In genomic region chr3:117403740-117404139, GRCm38 (mm10) we compare ENCODE assay signal across 25 mouse cellular contexts. TPM values are rescaled to one million over a fixed set of nuclear protein-coding genes. Genes with fewer than 3 reads are reported as not detected.
DNase-seq lines count a peak whose midpoint lies in the region; ATAC-seq and TF ChIP-seq lines count a peak whose summit lies in the region.
"Had no signal": no experiment of that assay in that cellular context is flagged by ENCODE, and none has a peak within 500 bp of the region (broad histone marks: within the 10 kb centered on the region; RNA-seq: fewer than 3 reads in every experiment).

No protein-coding gene starts in this region.

- no peak for ATAC-seq in cerebellum, adult (ENCODE audit: insufficient number of reproducible peaks, low FRiP score, low TSS enrichment)
- ATAC-seq: intestine, embryonic 16.5 days; lung, postnatal 0 days; Patski had no signal

- no peak for TF ChIP-seq POLR2A in brain, embryonic 14.5 days (IDR thresholded peaks at IDR 0.05; ENCODE audit: borderline replicate concordance, extremely low read depth, insufficient read depth, insufficient read length, poor library complexity, severe bottlenecking)

- peak; percentile 46 to 64 for DNase-seq in cerebellum, postnatal 14 days
- peak; percentile 21 for DNase-seq in layer of hippocampus, adult 11-12 months (ENCODE audit: low spot score)
- DNase-seq in layer of hippocampus, adult 9-10 months (ENCODE audit: low spot score) = no peak
- peak; percentile 78 for DNase-seq in brain, embryonic 14.5 days (ENCODE audit: low read depth)
- DNase-seq in layer of hippocampus, adult 9-11 months = peak; percentile 43
- no peak for DNase-seq in gastrocnemius, adult 8-10 months (ENCODE audit: low spot score in 2 of 2)
- DNase-seq in kidney, postnatal 14 days = no peak
- DNase-seq: adrenal gland, postnatal 25 days; cerebellum, adult 9-10 months; gastrocnemius, postnatal 25 days; heart, adult 11 months; kidney, adult 8-10 months; liver, embryonic 13.5 days; lung, adult 18-20 months; lung, postnatal 4 days; right cerebral cortex, postnatal 14 days; thymus, postnatal 25 days had no signal

- no peak for TF ChIP-seq CTCF in brain, embryonic 14.5 days (IDR thresholded peaks at IDR 0.05; ENCODE audit: borderline replicate concordance, extremely low read depth, insufficient read depth, insufficient read length)

RNA-seq across cellular contexts. Expression of gene Plppr4, which starts 43.1 kb away (rescaled TPM):
- polyA plus RNA-seq in brain, embryonic 14.5 days (2012; rRNA removed) = 9.9 and 12.6 TPM in 2 replicates
- under 1 TPM in 1 of 4 experiments, not detected in 3; 0.16 TPM for total RNA-seq in gastrocnemius, adult 8-10 months (2022)
- total RNA-seq: common myeloid progenitor, adult 5-6 weeks; MEL; monocyte, adult 5-6 weeks had no signal
- polyA plus RNA-seq: Patski; small intestine, adult 2 months had no signal

Comparison
In these comparisons a context has a peak if more than half of its experiments do, and no peak if none do; other contexts are left out.
1. DNase-seq: peak in cerebellum, postnatal 14 days (2 of 2), layer of hippocampus, adult 11-12 months (single experiment), brain, embryonic 14.5 days (single experiment) and layer of hippocampus, adult 9-11 months (single experiment); none in layer of hippocampus, adult 9-10 months (single experiment), gastrocnemius, adult 8-10 months (0 of 2) and kidney, postnatal 14 days (single experiment).